Mouse (Mus musculus): ENCODE measurements around the gene Slc2a3.

DNA sequence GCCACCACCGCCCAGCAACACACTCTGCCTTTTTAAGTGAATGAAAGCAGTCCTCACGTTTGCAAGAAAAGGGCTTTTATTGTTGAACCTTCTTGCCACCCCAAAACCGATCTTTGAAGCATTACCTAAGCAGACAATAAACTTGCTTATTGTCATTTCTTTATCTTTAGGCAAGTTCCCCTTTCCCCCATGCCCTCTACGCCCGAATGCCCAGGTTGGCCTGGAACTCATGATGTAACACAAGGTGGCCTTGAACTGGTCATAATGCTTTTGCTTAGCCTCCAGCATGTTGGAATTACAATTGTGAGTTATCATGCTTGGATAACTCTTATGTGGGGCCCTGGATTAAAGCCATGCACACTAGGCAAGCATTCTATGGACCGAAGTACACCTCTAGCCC is 50.9 kb downstream of the Slc2a3 start:
- TF ChIP-seq POLR2A (IDR thresholded peaks at IDR 0.05; ENCODE audit: extremely low read depth, insufficient read depth, low read length) (no peak), CTCF (IDR thresholded peaks at IDR 0.05; ENCODE audit: extremely low read depth, insufficient read depth, low read length) (no peak)
